Mouse (Mus musculus): ENCODE data around the gene Glis2.

Glis2 gene

DNA sequence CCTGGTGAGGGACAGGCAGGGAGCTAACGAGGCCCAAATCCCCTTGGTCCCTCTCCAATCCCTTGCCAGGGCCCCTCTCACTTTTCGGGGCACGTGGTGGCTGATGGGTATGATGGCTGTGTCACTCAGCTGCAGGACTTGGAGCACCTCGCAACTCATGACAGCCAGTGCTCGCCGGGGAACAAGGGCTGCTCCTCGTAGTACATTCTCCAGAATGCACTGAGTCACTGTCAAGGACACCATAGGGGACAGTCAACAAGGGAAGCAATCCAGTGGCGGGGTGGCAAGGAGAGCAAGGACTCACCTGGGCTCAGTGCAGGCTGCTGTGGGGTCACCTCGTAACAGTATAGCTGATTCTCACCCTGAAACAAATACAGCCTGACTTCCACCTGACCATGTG, 40.2 kb downstream of the Glis2 start:
- in situ Hi-C loops (cut with MboI; ENCODE audit: low sequenced_read_pairs) = no loop called here

DNA sequence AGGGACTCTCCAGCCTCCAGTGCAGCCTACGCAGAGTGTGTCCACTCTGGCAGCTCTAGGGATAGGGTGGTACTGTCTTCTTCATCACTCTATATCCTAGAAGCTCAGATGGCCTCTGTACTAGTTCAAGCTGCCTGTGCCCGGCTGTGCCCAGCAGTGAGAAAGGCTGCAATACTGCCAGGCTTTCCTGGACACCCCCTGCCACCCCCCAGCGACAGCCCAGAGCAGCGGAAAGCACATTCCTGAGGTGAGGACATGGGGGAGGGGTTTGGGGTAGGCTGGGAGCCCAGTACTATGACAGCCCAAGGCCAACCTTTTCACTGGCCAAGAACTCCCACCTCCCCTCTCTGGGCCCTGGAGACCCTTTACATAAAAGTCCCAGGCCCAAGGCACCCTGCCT, 41.2 kb downstream of the Glis2 start:
- in situ Hi-C loops (cut with MboI; ENCODE audit: low sequenced_read_pairs) = no loop called here

DNA sequence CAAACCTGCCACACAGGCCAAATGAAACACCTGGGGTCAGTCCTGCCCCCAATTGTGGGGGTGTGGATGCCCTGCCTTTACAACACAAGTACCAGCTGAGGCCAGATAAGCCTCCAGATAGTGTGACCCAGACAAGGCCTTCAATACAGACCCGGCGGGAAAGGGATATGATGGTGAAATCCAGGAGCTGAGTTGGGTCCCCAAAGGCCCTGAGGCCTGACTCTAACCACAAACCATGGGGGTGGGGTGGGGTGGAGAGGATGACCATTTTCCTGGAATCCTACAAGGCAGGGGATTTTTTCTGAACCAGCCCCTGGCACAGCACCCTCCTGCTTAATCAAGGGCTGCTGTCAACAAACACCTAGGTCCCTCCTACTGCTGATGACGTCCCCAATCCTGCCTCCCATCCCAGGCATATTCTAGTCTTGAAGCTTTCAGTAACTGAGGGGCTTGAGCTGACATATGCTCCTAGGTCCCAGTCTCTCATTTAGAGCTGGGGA, 44.4 kb downstream of the Glis2 start:
- in situ Hi-C loops (cut with MboI; ENCODE audit: low sequenced_read_pairs) = no loop called here

DNA sequence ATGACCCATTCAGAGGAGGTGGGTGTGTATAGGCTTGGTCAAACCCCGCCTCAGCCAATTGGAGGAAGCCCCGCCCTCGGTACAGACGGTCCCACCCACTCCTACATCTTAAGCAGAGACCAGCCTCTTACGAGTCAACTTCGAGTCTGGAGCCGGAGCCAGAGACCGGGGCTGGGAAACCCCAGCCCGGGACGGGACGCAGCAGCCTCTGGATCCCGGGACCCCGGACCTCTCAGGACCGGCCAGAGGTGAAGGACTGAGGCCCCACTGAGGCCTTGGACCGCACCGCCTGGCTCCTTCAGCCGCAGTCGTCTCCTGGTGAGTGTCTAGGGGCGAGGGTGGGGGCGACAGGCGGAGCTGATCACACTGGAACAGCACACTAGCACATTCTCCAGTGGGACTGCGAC, 45.3 kb downstream of the Glis2 start, which contains the start of the genes Vasn and Dnaja3:
Gene Vasn, plus strand, starts transcription at position 111 of the 407 bp plus-strand sequence.
Gene Dnaja3, plus strand, starts transcription at position 159 of the 407 bp plus-strand sequence.
- in situ Hi-C loops (cut with MboI; ENCODE audit: low sequenced_read_pairs) = no loop called here

DNA sequence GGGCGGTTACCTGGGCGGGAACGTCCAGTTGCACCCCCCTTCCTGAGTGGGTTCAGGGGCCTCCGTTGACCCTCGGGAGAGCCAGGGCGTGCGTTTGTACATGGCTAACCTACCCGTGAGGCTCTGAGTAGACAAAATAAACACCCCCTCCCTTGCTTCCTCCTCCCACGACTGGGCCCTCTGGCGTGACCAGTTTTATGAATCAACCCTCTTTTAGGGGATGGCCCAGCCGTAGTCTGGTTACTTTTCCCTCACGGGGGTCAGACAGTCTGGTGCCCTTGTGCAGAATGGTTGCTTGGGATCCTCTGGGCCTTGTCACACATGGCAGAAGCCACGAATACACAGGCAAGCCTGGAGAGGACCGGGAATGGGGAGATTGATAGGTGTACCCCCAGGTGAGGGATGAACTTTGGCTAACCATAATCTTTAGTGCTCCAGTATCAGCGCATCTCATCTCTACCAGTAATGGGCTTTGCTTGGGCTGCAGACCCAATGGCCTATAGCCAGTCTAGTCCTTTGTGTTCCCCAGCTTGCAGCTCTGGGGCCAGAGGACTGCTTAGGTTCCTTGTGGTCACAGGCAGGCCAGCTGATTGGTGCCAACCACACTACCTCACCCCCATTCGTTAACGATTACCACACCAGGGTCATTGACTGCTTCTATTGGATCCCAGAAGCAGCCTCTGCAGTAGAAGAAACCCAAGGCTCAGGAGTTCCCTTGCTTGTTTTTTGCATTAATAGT, 45.9 kb downstream of the Glis2 start:
- in situ Hi-C loops (cut with MboI; ENCODE audit: low sequenced_read_pairs) = no loop called here

DNA sequence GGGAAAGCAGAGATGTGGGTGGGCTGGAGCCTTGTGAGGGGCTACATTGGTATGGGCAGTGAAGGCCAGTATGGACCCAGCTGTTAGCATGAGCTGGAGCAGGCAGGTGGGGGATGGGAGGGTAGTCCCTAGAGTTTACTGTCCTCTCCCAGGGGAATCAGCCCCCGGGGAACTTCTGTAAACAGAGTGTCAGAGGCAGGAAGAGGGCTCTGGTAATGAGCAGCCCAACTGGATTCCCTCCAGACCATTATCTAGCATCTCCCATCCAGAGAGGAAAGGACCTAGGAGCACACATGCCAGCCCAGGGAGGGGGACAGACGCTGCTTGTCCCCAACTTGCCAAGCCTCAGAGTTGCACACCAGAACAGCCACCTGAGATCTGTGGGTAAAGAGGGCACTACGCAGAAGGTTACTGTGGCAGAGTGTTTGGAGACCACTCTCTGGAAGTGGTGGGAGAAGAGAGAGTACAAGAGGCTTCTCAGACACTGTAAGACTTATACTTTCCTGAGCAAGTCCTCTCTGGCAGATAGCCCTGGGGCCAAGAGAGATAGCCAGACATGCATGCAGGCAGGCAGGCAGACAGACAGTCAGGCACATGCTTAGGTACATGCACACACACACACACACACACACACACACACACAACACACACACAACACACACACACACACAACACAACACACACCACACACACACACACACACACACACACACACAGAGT, 46.8 kb downstream of the Glis2 start:
- in situ Hi-C loops (cut with MboI; ENCODE audit: low sequenced_read_pairs) = no loop called here

DNA sequence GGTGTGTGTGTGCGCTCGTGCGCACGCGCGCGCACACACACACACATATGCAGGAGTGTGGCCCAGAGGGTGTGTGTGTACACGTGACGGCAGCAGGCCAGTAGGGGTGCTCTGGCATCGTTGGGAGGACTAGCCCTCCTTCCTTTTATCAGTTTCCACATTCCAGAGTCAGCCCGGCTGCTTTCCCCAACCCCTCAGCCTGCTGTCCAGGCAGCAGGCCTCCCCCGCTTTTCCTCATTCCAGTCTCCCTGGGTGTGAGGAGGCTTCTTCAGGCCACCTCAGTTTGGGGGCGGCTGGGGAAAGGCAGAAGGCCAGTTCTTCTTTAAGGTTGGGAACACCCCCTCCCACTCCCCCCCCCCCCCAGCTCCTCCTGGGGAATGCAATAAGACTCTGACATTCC, 47.7 kb downstream of the Glis2 start:
- in situ Hi-C loops (cut with MboI; ENCODE audit: low sequenced_read_pairs) = no loop called here

DNA sequence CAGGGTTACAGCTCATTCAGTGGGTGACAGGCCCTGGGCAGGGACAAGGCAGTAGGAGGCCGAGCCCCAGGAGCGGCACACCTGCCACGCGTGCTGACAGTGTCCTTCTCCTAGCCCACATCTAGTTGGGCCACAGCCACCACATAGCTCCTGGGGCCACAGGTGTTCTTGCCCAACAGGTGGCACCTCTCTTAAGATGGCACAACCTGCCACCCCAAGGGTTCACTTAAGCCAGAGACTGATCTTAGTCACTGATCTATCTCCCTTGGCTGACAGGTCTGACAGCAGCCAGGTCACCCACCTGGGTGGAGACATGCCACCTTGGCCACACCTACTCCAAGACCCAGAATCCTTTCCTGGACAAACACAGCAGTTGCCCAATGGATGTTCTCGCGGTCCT, 48.4 kb downstream of the Glis2 start:
- in situ Hi-C loops (cut with MboI; ENCODE audit: low sequenced_read_pairs) = no loop called here

DNA sequence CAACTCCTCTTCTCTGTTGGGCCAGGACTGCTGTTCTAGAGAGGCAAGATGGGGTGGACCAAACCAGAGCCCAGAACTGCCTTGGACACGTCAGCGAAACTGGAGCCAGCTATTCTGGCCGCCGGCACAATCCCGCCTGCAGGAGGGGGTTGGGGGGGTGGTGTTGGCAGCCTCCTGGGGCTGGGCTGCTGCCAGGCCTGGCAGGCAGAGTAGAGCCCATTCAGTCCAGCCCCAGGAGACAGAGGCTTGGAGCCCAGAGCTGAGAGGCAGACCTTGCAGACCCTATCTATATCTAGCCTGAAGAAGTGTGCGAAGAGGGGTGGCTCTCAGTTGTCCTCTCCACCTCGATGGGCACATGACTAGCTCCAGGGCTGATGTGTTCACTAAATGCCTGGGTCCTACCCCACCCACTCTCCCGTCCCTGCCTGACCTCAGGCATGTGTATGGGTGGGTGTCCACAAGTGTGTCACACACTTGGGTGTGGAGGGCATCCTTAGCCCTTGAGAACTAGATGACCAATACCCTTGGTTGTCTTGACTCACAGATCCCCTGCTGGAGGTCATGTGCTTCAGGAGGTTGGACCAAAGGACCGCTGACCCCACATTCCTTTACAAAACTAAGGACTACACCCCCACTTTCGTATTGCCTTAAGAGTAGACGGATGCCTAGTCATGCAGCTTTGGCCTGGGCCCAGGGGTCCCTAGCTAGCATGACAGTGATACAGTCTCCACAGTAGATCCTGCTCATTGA, 49.3 kb downstream of the Glis2 start:
- in situ Hi-C loops (cut with MboI; ENCODE audit: low sequenced_read_pairs) = no loop called here

DNA sequence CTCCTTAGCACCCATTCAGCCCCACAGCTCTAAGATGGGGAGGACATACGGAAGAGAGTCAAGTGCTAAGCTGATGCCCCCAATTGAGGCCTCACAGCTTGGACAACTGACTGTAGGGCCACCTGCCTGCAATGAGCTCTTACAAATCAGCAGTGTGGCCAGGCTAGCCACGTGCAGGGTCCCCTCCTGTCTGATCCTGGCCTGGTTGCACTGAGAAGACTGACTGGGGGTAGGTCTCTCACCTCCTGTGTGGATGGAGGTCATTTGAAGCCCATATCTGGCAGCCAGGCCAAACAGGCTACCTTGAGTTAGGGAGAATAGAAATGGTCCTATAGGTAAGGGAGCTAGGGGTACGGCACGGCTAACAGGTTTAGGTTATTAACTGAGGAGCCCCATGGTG, 51.4 kb downstream of the Glis2 start:
- in situ Hi-C loops (cut with MboI; ENCODE audit: low sequenced_read_pairs) = no loop called here

DNA sequence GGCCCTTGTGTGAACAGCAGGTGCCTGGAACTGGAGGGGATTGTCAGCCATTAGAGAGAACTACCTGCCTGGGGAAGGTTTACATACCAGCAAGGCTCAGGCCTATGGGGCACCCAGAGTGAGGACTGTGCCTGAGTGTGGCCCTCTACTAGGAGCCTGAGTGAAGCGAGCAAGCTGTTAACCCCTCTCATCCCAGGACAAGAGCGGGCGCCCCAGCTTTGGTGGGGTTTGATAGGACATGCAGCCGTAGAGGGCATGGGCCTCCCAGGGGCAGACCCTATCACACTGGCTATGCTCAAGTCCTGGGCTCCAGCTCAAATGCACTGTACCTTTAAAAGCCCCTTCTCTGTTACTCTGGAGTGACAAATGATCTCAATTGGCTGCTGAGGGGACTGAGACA, 52.3 kb downstream of the Glis2 start:
- in situ Hi-C loops (cut with MboI; ENCODE audit: low sequenced_read_pairs) = no loop called here

DNA sequence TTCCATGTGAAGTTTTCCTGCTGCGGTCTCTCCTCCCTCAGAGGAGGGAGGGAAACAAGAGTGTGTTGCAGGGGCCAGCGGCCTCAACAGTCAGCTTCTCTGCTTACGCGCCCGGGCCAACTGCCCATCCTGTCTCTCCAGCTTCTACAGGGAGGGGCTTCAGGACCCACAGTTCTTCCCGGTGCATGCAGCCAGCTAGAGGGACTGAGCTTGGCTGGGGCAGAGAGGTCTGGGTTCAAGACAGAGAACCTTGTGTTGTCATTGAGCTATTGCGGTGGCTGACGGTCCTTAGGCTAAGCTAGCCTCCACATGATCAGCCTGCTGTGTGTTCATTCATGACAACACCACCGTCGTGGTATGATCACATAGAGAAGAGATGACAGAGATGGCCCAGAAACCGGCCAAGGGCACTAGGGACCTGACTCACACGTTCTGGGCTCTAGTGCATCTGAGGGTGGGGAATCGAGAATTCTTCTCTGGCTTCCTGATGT, 53.2 kb downstream of the Glis2 start:
- in situ Hi-C loops (cut with MboI; ENCODE audit: low sequenced_read_pairs) = no loop called here

DNA sequence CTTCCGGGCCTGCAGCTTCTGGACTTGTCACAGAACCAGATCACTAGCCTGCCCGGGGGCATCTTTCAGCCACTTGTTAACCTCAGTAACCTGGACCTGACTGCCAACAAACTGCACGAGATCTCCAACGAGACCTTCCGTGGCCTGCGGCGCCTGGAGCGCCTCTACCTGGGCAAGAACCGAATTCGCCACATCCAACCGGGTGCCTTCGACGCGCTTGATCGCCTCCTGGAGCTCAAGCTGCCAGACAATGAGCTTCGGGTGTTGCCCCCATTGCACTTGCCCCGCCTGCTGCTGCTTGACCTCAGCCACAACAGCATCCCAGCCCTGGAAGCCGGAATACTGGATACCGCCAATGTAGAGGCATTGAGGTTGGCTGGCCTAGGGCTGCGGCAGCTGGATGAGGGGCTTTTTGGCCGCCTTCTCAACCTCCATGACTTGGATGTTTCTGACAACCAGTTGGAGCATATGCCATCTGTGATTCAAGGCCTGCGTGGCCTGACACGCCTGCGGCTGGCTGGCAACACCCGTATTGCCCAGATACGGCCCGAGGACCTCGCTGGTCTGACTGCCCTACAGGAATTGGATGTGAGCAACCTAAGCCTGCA, 54.0 kb downstream of the Glis2 start:
- in situ Hi-C loops (cut with MboI; ENCODE audit: low sequenced_read_pairs) = no loop called here

DNA sequence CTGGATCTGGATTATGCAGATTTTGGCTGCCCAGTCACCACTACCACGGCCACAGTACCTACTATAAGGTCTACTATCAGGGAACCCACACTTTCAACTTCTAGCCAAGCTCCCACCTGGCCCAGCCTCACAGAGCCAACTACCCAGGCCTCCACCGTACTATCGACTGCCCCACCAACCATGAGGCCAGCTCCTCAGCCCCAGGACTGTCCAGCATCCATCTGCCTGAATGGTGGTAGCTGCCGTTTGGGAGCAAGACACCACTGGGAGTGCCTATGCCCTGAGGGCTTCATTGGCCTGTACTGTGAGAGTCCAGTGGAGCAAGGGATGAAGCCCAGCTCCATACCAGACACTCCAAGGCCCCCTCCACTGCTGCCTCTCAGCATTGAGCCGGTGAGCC, 54.7 kb downstream of the Glis2 start:
- in situ Hi-C loops (cut with MboI; ENCODE audit: low sequenced_read_pairs) = no loop called here

DNA sequence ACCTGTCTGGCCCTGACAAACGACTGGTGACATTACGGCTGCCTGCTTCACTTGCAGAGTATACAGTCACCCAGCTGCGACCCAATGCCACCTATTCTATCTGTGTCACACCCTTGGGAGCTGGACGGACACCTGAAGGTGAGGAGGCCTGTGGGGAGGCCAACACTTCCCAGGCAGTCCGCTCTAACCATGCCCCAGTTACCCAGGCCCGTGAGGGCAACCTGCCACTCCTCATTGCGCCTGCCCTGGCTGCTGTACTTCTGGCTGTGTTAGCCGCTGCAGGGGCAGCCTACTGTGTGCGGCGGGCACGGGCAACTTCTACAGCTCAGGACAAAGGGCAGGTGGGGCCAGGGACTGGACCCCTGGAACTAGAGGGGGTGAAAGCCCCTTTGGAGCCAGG, 55.2 kb downstream of the Glis2 start:
- in situ Hi-C loops (cut with MboI; ENCODE audit: low sequenced_read_pairs) = no loop called here

DNA sequence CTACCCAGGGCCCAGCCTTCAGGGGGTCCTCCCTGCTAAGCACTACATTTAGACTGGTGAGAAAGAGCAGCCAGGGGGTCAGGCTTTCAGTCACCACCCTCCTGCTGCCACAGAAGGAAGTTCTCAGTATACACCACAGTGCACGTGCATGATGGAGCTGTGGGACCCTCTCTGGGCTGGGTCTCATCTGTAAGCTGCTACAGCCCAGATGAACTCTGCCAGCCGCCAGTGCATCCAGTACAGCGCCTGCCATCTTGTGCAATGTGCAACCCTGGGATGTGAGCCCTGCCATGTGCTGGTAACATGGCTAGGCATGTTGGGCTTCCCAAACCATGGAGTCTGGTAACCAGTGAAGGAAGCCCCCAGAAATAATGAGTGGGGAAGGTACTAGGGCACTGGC, 55.6 kb downstream of the Glis2 start:
- in situ Hi-C loops (cut with MboI; ENCODE audit: low sequenced_read_pairs) = no loop called here

DNA sequence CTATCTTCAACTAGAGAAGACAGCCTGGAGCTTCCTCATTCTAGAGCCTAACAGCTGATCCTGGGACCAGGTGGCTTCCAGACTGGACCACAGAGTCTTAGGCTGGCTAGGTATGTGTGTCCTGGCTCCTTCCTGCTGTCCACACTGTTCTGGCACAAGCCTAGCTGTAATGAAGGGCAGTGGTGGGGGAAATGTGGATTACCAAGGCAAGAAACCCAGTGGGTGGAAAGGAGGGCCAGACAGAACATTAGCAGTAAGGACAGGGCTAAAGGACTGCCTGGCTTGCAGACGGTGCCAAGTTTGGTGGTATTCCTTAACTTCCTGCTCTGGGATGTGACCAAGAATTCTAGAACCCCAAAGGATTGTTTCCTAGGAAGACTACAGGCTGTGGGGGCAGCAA, 56.6 kb downstream of the Glis2 start:
- in situ Hi-C loops (cut with MboI; ENCODE audit: low sequenced_read_pairs) = no loop called here

DNA sequence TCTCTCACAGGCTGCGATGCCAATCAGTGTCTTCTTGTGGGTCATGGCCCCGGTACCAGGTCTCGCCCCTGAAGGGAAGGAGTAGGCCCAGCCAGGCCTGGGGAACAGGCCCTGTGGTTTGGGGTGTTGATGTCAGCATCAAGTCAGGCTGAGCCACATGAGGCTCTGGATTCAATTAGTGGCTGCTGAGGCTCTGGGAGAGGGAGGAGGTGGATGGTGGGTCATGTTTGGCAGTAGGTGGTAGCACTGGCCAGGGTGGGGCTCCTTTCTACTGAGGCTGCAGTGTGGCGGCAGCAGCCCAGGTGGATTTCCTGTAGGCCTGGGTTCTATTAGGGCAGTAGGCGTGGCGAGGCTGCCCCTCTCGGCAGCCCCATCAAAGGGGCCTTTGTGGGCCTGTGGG, 57.1 kb downstream of the Glis2 start:
- in situ Hi-C loops (cut with MboI; ENCODE audit: low sequenced_read_pairs) = no loop called here

DNA sequence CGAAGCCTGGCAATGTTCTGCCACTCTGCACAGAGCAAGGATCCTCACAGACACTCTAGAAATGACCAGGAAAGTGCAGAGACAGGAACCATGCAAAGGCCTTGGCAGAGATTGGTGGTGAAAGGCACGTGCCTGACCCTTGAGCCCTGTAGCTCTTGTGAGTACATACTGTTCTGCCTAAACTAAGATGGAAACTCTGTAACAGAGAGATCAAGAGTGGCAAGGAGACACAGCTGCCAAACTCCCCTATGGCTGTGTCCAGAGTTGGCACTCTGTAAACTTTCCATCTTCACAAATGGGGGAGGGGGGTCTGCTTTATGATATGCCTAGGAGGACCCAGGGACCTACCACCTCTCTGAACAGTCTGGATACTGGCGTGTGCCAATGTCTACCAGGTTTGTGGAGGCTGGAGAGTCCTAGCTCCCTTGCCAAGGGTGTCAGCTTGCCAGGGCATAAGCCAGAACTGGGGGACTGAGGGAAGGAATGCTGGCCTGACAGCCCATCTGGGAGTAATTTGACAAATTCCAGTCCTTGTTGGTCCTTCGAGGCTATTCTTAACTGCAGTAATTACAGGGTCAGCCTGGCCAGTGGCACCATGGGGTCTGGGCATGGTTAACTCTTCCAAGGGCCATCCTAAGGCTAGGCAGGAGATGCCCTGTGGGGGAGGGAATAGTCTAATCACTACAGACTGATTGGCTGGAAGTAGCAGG, 58.3 kb downstream of the Glis2 start:
- in situ Hi-C loops (cut with MboI; ENCODE audit: low sequenced_read_pairs) = no loop called here

DNA sequence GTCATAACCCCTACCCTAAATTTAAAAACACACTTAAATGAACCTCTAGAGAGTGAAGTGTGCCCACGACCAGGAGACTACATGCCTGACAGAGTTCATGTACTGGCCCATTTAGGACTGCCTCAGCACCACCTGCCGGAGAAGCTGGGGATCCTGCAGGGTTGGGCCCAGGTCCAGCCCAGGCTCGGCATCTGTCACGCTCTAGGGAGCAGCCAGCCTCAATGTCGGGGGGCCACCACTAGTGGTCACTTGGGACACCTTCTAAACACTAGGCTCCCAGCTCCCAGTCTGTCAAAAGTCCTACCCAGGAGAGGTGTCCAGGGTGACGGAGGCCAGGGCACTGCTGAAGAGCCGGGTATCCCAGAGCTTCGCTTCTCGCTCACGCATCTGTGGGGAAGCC, 60.2 kb downstream of the Glis2 start:
- in situ Hi-C loops (cut with MboI; ENCODE audit: low sequenced_read_pairs) = no loop called here

Data from CH12F3 (cell line).